Mouse (Mus musculus): ENCODE measurements around the gene Bcl6. TPM values are rescaled to one million over a fixed set of nuclear protein-coding genes. Genes with fewer than 3 reads are reported as not detected.

Gene Bcl6
- polyA plus RNA-seq, 1 experiment from 2014 or later: 0.22 TPM

GRCm38 (mm10) chr16:23988157-23988465 is 541 bp downstream of the Bcl6 start:
- no peaks in the 10 kb centered on the region for H3K9me3 ChIP-seq
- 0% methylated on average over 12 of the region's 13 CpGs for WGBS
- peaks cover 36% of the 10 kb centered on the region for H3K27me3 ChIP-seq

GRCm38 (mm10) chr16:23987341-23988156 is 1.1 kb downstream of the Bcl6 start:
- Histone ChIP-seq H3K9me3 (no peaks in the 10 kb centered on the region), H3K9ac (peak overlapping the region; percentile 87), H3K36me3 (no peaks in the 10 kb centered on the region), H3K4me3 (peak overlapping the region; percentile 65), H3K4me1 (replicated peaks) (peaks cover 43% of the 10 kb centered on the region), H3K27me3 (peaks cover 36% of the 10 kb centered on the region), H3K4me2 (peak overlapping the region; percentile 96), H3K27ac (peak overlapping the region; percentile 98)
- ATAC-seq (ENCODE audit: low FRiP score): 0 out of 2 replicates have a peak, but pooled peaks have one; percentile 4
- WGBS: under 1% methylated on average over 64 of the region's 64 CpGs

More at GRCm38 (mm10) chr16:23988157-23988465, 541 bp downstream of the Bcl6 start:
- H3K36me3 ChIP-seq: no peaks in the 10 kb centered on the region
- H3K9ac ChIP-seq: peak overlapping the region; percentile 87
- H3K4me2 ChIP-seq: peak overlapping the region; percentile 96
- H3K4me3 ChIP-seq: peak overlapping the region; percentile 65
- no peak for ATAC-seq (ENCODE audit: low FRiP score)
- peak overlapping the region; percentile 98 for H3K27ac ChIP-seq
- peaks cover 39% of the 10 kb centered on the region for H3K4me1 ChIP-seq (replicated peaks)

GRCm38 (mm10) chr16:23986871-23987270 is 1.8 kb downstream of the Bcl6 start:
- no peak for ATAC-seq (ENCODE audit: low FRiP score)
- peak overlapping the region; percentile 87 for H3K9ac ChIP-seq
- peak overlapping the region; percentile 96 for H3K4me2 ChIP-seq
- WGBS: under 1% methylated on average over 17 of the region's 17 CpGs
- peaks cover 50% of the 10 kb centered on the region for H3K4me1 ChIP-seq (replicated peaks)
- no peaks in the 10 kb centered on the region for H3K36me3 ChIP-seq
- H3K27me3 ChIP-seq: peaks cover 40% of the 10 kb centered on the region
- peak overlapping the region; percentile 65 for H3K4me3 ChIP-seq
- H3K27ac ChIP-seq: no peak overlapping the region; the same call in 1 of the 2 replicates
- no peaks in the 10 kb centered on the region for H3K9me3 ChIP-seq

GRCm38 (mm10) chr16:23986176-23986575 is 2.5 kb downstream of the Bcl6 start:
- Histone ChIP-seq H3K4me1 (replicated peaks) (peaks cover 54% of the 10 kb centered on the region), H3K9ac (0 out of 2 replicates have a peak overlapping the region, but pooled peaks have one; percentile 87), H3K36me3 (no peaks in the 10 kb centered on the region), H3K27ac (no peak overlapping the region), H3K27me3 (peaks cover 46% of the 10 kb centered on the region), H3K9me3 (no peaks in the 10 kb centered on the region), H3K4me3 (peak overlapping the region; percentile 65; the same call in 1 of the 2 replicates), H3K4me2 (peak overlapping the region; percentile 96)
- ATAC-seq (ENCODE audit: low FRiP score): no peak
- WGBS: 8% methylated on average over 3 of the region's 3 CpGs

GRCm38 (mm10) chr16:23985467-23985861 is 3.2 kb downstream of the Bcl6 start:
- Histone ChIP-seq H3K27ac (no peak overlapping the region), H3K9ac (no peak overlapping the region), H3K27me3 (peaks cover 49% of the 10 kb centered on the region), H3K36me3 (no peaks in the 10 kb centered on the region), H3K4me2 (no peak overlapping the region; the same call in none of the 2 replicates), H3K4me1 (replicated peaks) (peaks cover 60% of the 10 kb centered on the region), H3K9me3 (no peaks in the 10 kb centered on the region), H3K4me3 (no peak overlapping the region)
- ATAC-seq (ENCODE audit: low FRiP score): no peak
- 4% methylated on average over 6 of the region's 6 CpGs for WGBS

GRCm38 (mm10) chr16:23984760-23985466 is 3.7 kb downstream of the Bcl6 start:
- H3K27ac ChIP-seq: no peak overlapping the region
- peaks cover 61% of the 10 kb centered on the region for H3K4me1 ChIP-seq (replicated peaks)
- H3K4me2 ChIP-seq: peak overlapping the region; percentile 67
- 1% methylated on average over 22 of the region's 22 CpGs for WGBS
- no peaks in the 10 kb centered on the region for H3K36me3 ChIP-seq
- ATAC-seq (ENCODE audit: low FRiP score): no peak
- H3K9ac ChIP-seq: peak overlapping the region; percentile 46; the same call in 1 of the 2 replicates
- no peaks in the 10 kb centered on the region for H3K9me3 ChIP-seq
- H3K4me3 ChIP-seq: peak overlapping the region; percentile 33
- H3K27me3 ChIP-seq: peaks cover 54% of the 10 kb centered on the region

GRCm38 (mm10) chr16:23984183-23984582 is 4.5 kb downstream of the Bcl6 start:
- 0 out of 2 replicates have a peak, but pooled peaks have one; percentile 32 for ATAC-seq (ENCODE audit: low FRiP score)
- Histone ChIP-seq H3K9ac (no peak overlapping the region), H3K4me3 (peak overlapping the region; percentile 33), H3K9me3 (no peaks in the 10 kb centered on the region), H3K4me1 (replicated peaks) (peaks cover 55% of the 10 kb centered on the region), H3K36me3 (no peaks in the 10 kb centered on the region), H3K4me2 (peak overlapping the region; percentile 67), H3K27me3 (peaks cover 61% of the 10 kb centered on the region), H3K27ac (no peak overlapping the region)
- 1% methylated on average over 22 of the region's 22 CpGs for WGBS

GRCm38 (mm10) chr16:23982891-23983588 is 5.6 kb downstream of the Bcl6 start:
- H3K9me3 ChIP-seq: no peaks in the 10 kb centered on the region
- H3K9ac ChIP-seq: peak overlapping the region; percentile 67
- under 1% methylated on average over 33 of the region's 33 CpGs for WGBS
- H3K36me3 ChIP-seq: no peaks in the 10 kb centered on the region
- H3K4me1 ChIP-seq (replicated peaks): peaks cover 55% of the 10 kb centered on the region
- H3K4me3 ChIP-seq: peak overlapping the region; percentile 38
- H3K27ac ChIP-seq: no peak overlapping the region
- H3K27me3 ChIP-seq: peaks cover 65% of the 10 kb centered on the region
- peak overlapping the region; percentile 67 for H3K4me2 ChIP-seq
- ATAC-seq (ENCODE audit: low FRiP score): peak; percentile 37; the same call in 1 of the 2 replicates

- no peak overlapping the region for H3K27ac ChIP-seq
- peak overlapping the region; percentile 38 for H3K4me3 ChIP-seq
- WGBS: 3% methylated on average over 28 of the region's 28 CpGs
- peak overlapping the region; percentile 67 for H3K4me2 ChIP-seq
- peaks cover 51% of the 10 kb centered on the region for H3K4me1 ChIP-seq (replicated peaks)
- ATAC-seq (ENCODE audit: low FRiP score): peak; percentile 79
- H3K27me3 ChIP-seq: peaks cover 71% of the 10 kb centered on the region
- peak overlapping the region; percentile 67 for H3K9ac ChIP-seq
- H3K9me3 ChIP-seq: no peaks in the 10 kb centered on the region
- H3K36me3 ChIP-seq: no peaks in the 10 kb centered on the region
These were observed 6.5 kb downstream of the Bcl6 start for GRCm38 (mm10) chr16:23981925-23982851.

GRCm38 (mm10) chr16:23980991-23981720 is 7.5 kb downstream of the Bcl6 start:
- WGBS: 1% methylated on average over 32 of the region's 32 CpGs
- no peak for ATAC-seq (ENCODE audit: low FRiP score)
- peak overlapping the region; percentile 46 for H3K9ac ChIP-seq
- H3K27ac ChIP-seq: no peak overlapping the region
- no peaks in the 10 kb centered on the region for H3K36me3 ChIP-seq
- H3K4me3 ChIP-seq: peak overlapping the region; percentile 38
- H3K4me2 ChIP-seq: peak overlapping the region; percentile 67
- H3K9me3 ChIP-seq: no peaks in the 10 kb centered on the region
- peaks cover 61% of the 10 kb centered on the region for H3K27me3 ChIP-seq
- peaks cover 43% of the 10 kb centered on the region for H3K4me1 ChIP-seq (replicated peaks)

Measured in hindbrain, embryonic 13.5 days (tissue).